Mouse (Mus musculus): ENCODE results near the gene Pigq. TPM values are rescaled to one million over a fixed set of nuclear protein-coding genes. Genes with fewer than 3 reads are reported as not detected.

The Pigq gene
- total and polyA plus RNA-seq, 3 experiments = 18.5 to 97.2 (median 28.1) TPM

DNA sequence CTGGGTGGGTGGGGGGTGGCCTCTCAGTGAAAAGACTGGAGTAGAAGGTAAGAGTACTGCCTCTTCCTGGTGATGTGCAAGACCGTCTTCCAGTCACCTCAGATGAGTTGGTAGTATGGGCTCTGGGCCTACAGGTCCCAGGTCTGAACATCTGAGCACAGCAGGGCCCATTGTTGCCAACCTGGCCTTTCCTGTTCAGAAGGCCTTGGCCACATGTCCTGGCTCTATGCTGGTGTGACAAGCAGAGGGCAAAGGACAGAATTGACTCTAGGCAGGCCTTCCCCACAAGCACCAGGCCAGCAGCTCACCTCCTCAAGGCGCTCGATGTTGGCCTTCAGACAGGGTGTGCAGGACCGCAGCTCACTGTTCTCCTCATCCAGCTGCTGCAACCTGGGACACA lies 47.5 kb upstream of the Pigq start:
- H3K27ac ChIP-seq (ENCODE audit: insufficient read depth, low read depth) = no peak overlapping the region
- H3K9ac ChIP-seq (ENCODE audit: insufficient read depth, low read depth) = no peak overlapping the region
- TF ChIP-seq ELF1 (IDR thresholded peaks at IDR 0.05; ENCODE audit: low read depth, low read length) = no peak
- TF ChIP-seq MAFK (IDR thresholded peaks at IDR 0.05; ENCODE audit: insufficient replicate concordance, low read length) = no peak
- no peak for DNase-seq (ENCODE audit: extremely low read depth)
- peaks cover 0 to 16% of the 10 kb centered on the region in 2 experiments; a peak in 2 of 4 replicates for H3K4me1 ChIP-seq (ENCODE audit: control insufficient read depth in 1 of 2, insufficient read depth in 2 of 2)
- dilution Hi-C loops (cut with MboI; ENCODE audit: extremely low pct_ligation_motif_present, extremely low pct_unique_long_range_greater_than_20kb, low sequenced_read_pairs) (no loop called here), in situ Hi-C loops (cut with MboI; ENCODE audit: low pct_ligation_motif_present, low pct_unique_long_range_greater_than_20kb, low sequenced_read_pairs) (no loop called here)
- no peaks in the 10 kb centered on the region for H3K27me3 ChIP-seq (replicated peaks)
- peaks cover 33 to 68% of the 10 kb centered on the region in 2 experiments for H3K36me3 ChIP-seq (replicated peaks in 1 of 2; ENCODE audit: control insufficient read depth in 1 of 2, insufficient read depth in 1 of 2, low read length in 1 of 2)
- H3K79me2 ChIP-seq (replicated peaks; ENCODE audit: control insufficient read depth, extremely low read depth, insufficient read depth, poor library complexity, severe bottlenecking) = no peaks in the 10 kb centered on the region
- H3K4me3 ChIP-seq (replicated peaks in 1 of 3; ENCODE audit: low read depth in 2 of 3, low read length in 2 of 3, poor library complexity in 1 of 3) = no peak overlapping the region
- H3K9me3 ChIP-seq (replicated peaks; ENCODE audit: low read length) = no peaks in the 10 kb centered on the region
- no peak overlapping the region for H3K4me2 ChIP-seq (ENCODE audit: insufficient read depth, low read depth, poor library complexity, severe bottlenecking)

DNA sequence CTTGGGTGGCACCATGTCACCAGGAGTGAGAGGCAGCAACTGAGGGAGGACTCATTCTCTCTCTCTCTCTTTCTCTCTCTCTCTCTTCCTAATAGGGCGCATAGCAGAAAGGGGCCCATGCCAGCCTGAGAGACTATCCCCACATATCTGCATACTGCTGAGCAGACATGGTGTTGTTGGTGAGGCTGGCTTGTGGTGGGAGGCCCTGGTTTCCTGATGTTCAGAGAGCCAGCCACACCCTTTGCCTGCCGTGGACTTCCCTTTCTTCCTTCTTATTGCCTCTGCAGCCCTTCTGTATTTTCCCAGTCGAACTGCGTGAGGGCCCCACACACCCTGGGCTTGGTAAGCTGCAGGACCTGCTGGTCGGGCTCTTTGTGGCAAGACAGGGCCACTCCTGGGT lies 45.6 kb upstream of the Pigq start:
- peaks cover 2 to 19% of the 10 kb centered on the region in 2 experiments; a peak in 3 of 4 replicates for H3K4me1 ChIP-seq (ENCODE audit: control insufficient read depth in 1 of 2, insufficient read depth in 2 of 2)
- TF ChIP-seq ZKSCAN1 (IDR thresholded peaks at IDR 0.05; ENCODE audit: borderline replicate concordance, low read depth, low read length) = no peak
- TF ChIP-seq ZNF384 (IDR thresholded peaks at IDR 0.05; ENCODE audit: low read depth, low read length) = no peak
- TF ChIP-seq POLR2AphosphoS2 (IDR thresholded peaks at IDR 0.05; ENCODE audit: low read depth, low read length) = no peak
- TF ChIP-seq ZC3H11A (IDR thresholded peaks at IDR 0.05; ENCODE audit: low read depth, low read length) = no peak
- no peak for TF ChIP-seq BHLHE40 (IDR thresholded peaks at IDR 0.05; ENCODE audit: low read depth, low read length)
- TF ChIP-seq JUN (IDR thresholded peaks at IDR 0.05; ENCODE audit: insufficient read depth, low read depth, low read length) = no peak
- no peak for TF ChIP-seq NRF1 (IDR thresholded peaks at IDR 0.05; ENCODE audit: low read depth, low read length)
- no peak for TF ChIP-seq POLR2A (IDR thresholded peaks at IDR 0.05; ENCODE audit: low read depth, low read length)
- TF ChIP-seq RCOR1 (conservative IDR thresholded peaks at IDR 0.05; ENCODE audit: low read depth, low read length) = no peak
- no peaks in the 10 kb centered on the region for H3K9me3 ChIP-seq (replicated peaks; ENCODE audit: low read length)
- DNase-seq (ENCODE audit: extremely low read depth) = no peak
- no peak overlapping the region for H3K27ac ChIP-seq (ENCODE audit: insufficient read depth, low read depth)
- H3K4me2 ChIP-seq (ENCODE audit: insufficient read depth, low read depth, poor library complexity, severe bottlenecking) = no peak overlapping the region
- in situ Hi-C loops (cut with MboI; ENCODE audit: low pct_ligation_motif_present, low pct_unique_long_range_greater_than_20kb, low sequenced_read_pairs) (no loop called here), dilution Hi-C loops (cut with MboI; ENCODE audit: extremely low pct_ligation_motif_present, extremely low pct_unique_long_range_greater_than_20kb, low sequenced_read_pairs) (no loop called here)
- no peak overlapping the region for H3K9ac ChIP-seq (ENCODE audit: insufficient read depth, low read depth)
- H3K27me3 ChIP-seq (replicated peaks) = no peaks in the 10 kb centered on the region
- H3K79me2 ChIP-seq (replicated peaks; ENCODE audit: control insufficient read depth, extremely low read depth, insufficient read depth, poor library complexity, severe bottlenecking) = no peaks in the 10 kb centered on the region
- no peak overlapping the region for H3K4me3 ChIP-seq (replicated peaks in 1 of 3; ENCODE audit: low read depth in 2 of 3, low read length in 2 of 3, poor library complexity in 1 of 3)
- peaks cover 33 to 65% of the 10 kb centered on the region in 2 experiments for H3K36me3 ChIP-seq (replicated peaks in 1 of 2; ENCODE audit: control insufficient read depth in 1 of 2, insufficient read depth in 1 of 2, low read length in 1 of 2)
